Mouse (Mus musculus): ENCODE data around the gene Zyg11a. TPM values are rescaled to one million over a fixed set of nuclear protein-coding genes. Genes with fewer than 3 reads are reported as not detected.
"Not testable (repeated sequence)": the region's sequence is repeated elsewhere in the genome, so short reads cannot be mapped to it uniquely, and the experiment has no call there.

Zyg11a gene
- polyA plus RNA-seq, 1 experiment from 2014 or later: not detected

- Histone ChIP-seq H3K27ac (no peak overlapping the region), H3K4me2 (no peak overlapping the region), H3K4me1 (replicated peaks) (no peaks in the 10 kb centered on the region; the same call in 1 of the 2 replicates), H3K9ac (no peak overlapping the region), H3K36me3 (no peaks in the 10 kb centered on the region), H3K9me3 (no peaks in the 10 kb centered on the region), H3K4me3 (no peak overlapping the region), H3K27me3 (no peaks in the 10 kb centered on the region)
- ATAC-seq (ENCODE audit: low FRiP score): no peak
- WGBS: 70% methylated on average over 6 of the region's 6 CpGs
Observed at GRCm38 (mm10) chr4:108196277-108196855, 21.5 kb downstream of the Zyg11a start.

- peak overlapping the region; percentile 7; the same call in 1 of the 2 replicates for H3K4me3 ChIP-seq
Observed at GRCm38 (mm10) chr4:108192821-108193323, 25.0 kb downstream of the Zyg11a start.

GRCm38 (mm10) chr4:108182278-108182677 lies 35.6 kb downstream of the Zyg11a start:
- WGBS: 26% methylated on average over 1 of the region's 1 CpGs
- no peak for ATAC-seq (ENCODE audit: low FRiP score)
- no peak overlapping the region for H3K27ac ChIP-seq
- no peaks in the 10 kb centered on the region for H3K27me3 ChIP-seq
- H3K4me3 ChIP-seq: no peak overlapping the region
- no peak overlapping the region for H3K4me2 ChIP-seq
- H3K9me3 ChIP-seq: no peaks in the 10 kb centered on the region
- H3K9ac ChIP-seq: no peak overlapping the region
- H3K4me1 ChIP-seq (replicated peaks): no peaks in the 10 kb centered on the region
- H3K36me3 ChIP-seq: no peaks in the 10 kb centered on the region

More at GRCm38 (mm10) chr4:108192821-108193323, 25.0 kb downstream of the Zyg11a start:
- Histone ChIP-seq H3K27me3 (no peaks in the 10 kb centered on the region), H3K4me2 (peak overlapping the region; percentile 24; the same call in 1 of the 2 replicates), H3K9ac (no peak overlapping the region), H3K4me1 (replicated peaks) (no peaks in the 10 kb centered on the region; the same call in 1 of the 2 replicates), H3K36me3 (no peaks in the 10 kb centered on the region), H3K9me3 (no peaks in the 10 kb centered on the region), H3K27ac (0 out of 2 replicates have a peak overlapping the region, but pooled peaks have one; percentile 5)
- ATAC-seq (ENCODE audit: low FRiP score): no peak
- 75% methylated on average over 2 of the region's 2 CpGs for WGBS

- Histone ChIP-seq H3K4me3 (no peak overlapping the region), H3K4me2 (no peak overlapping the region), H3K27me3 (peaks cover 22% of the 10 kb centered on the region), H3K9me3 (no peaks in the 10 kb centered on the region), H3K27ac (no peak overlapping the region), H3K36me3 (no peaks in the 10 kb centered on the region), H3K9ac (no peak overlapping the region), H3K4me1 (replicated peaks) (peaks cover 7% of the 10 kb centered on the region)
- WGBS: 88% methylated on average over 6 of the region's 6 CpGs
- ATAC-seq (ENCODE audit: low FRiP score): no peak
Observed at GRCm38 (mm10) chr4:108168056-108168455, 49.8 kb downstream of the Zyg11a start.

- ATAC-seq (ENCODE audit: low FRiP score): no peak
- no peak overlapping the region for H3K9ac ChIP-seq
- H3K9me3 ChIP-seq: no peaks in the 10 kb centered on the region
- no peak overlapping the region for H3K4me3 ChIP-seq
- H3K27me3 ChIP-seq: peaks cover 22% of the 10 kb centered on the region
- WGBS: 92% methylated on average over 4 of the region's 4 CpGs
- no peaks in the 10 kb centered on the region for H3K36me3 ChIP-seq
- peaks cover 7% of the 10 kb centered on the region for H3K4me1 ChIP-seq (replicated peaks)
- no peak overlapping the region for H3K4me2 ChIP-seq
- H3K27ac ChIP-seq: no peak overlapping the region
Observed at GRCm38 (mm10) chr4:108166874-108167273, 51.0 kb downstream of the Zyg11a start.

GRCm38 (mm10) chr4:108165152-108165895 lies 52.5 kb downstream of the Zyg11a start, which contains the start of gene Echdc2:
Gene Echdc2, plus strand, starts transcription at chr4:108165437.
- Histone ChIP-seq H3K27ac (no peak within 1 kb of the TSS), H3K4me1 (replicated peaks) (peaks cover 7% of the 10 kb centered on the region), H3K9ac (peak within 1 kb of the TSS; percentile 79), H3K27me3 (peaks cover 22% of the 10 kb centered on the region), H3K4me2 (peak within 1 kb of the TSS; percentile 93), H3K4me3 (peak within 1 kb of the TSS; percentile 58), H3K36me3 (no peaks in the 10 kb centered on the region), H3K9me3 (no peaks in the 10 kb centered on the region)
- WGBS: under 1% methylated on average over 41 of the region's 43 CpGs
- 0 out of 2 replicates have a peak, but pooled peaks have one; percentile 54 for ATAC-seq (ENCODE audit: low FRiP score)

- H3K9me3 ChIP-seq: peaks cover 5% of the 10 kb centered on the region; the same call in 1 of the 2 replicates
- WGBS: 89% methylated on average over 3 of the region's 3 CpGs
- no peak overlapping the region for H3K27ac ChIP-seq
- H3K4me1 ChIP-seq (replicated peaks): peaks cover 7% of the 10 kb centered on the region
- ATAC-seq (ENCODE audit: low FRiP score): no peak
- no peak overlapping the region for H3K4me3 ChIP-seq
- no peaks in the 10 kb centered on the region for H3K36me3 ChIP-seq
- H3K27me3 ChIP-seq: peaks cover 22% of the 10 kb centered on the region
- H3K9ac ChIP-seq: no peak overlapping the region
- H3K4me2 ChIP-seq: no peak overlapping the region
Observed at GRCm38 (mm10) chr4:108163291-108163690, 54.6 kb downstream of the Zyg11a start.

GRCm38 (mm10) chr4:108161936-108162335 lies 55.9 kb downstream of the Zyg11a start:
- 91% methylated on average over 8 of the region's 8 CpGs for WGBS
- peaks cover 5% of the 10 kb centered on the region; the same call in 1 of the 2 replicates for H3K9me3 ChIP-seq
- no peak for ATAC-seq (ENCODE audit: low FRiP score)
- no peak overlapping the region for H3K4me3 ChIP-seq
- no peak overlapping the region for H3K9ac ChIP-seq
- peaks cover 7% of the 10 kb centered on the region for H3K4me1 ChIP-seq (replicated peaks)
- no peak overlapping the region for H3K27ac ChIP-seq
- H3K4me2 ChIP-seq: no peak overlapping the region
- H3K36me3 ChIP-seq: no peaks in the 10 kb centered on the region
- peaks cover 22% of the 10 kb centered on the region for H3K27me3 ChIP-seq

- peaks cover 11% of the 10 kb centered on the region; the same call in 1 of the 2 replicates for H3K9me3 ChIP-seq
- H3K4me3 ChIP-seq; H3K9ac ChIP-seq; H3K27me3 ChIP-seq; ATAC-seq (ENCODE audit: low FRiP score); H3K4me2 ChIP-seq; H3K27ac ChIP-seq; H3K4me1 ChIP-seq (replicated peaks); H3K36me3 ChIP-seq: not testable (repeated sequence)
- 73% methylated on average over 1 of the region's 1 CpGs for WGBS
Observed at GRCm38 (mm10) chr4:108155141-108155540, 62.7 kb downstream of the Zyg11a start.

GRCm38 (mm10) chr4:108145554-108145953 lies 72.3 kb downstream of the Zyg11a start:
- H3K27ac ChIP-seq; H3K4me2 ChIP-seq; H3K4me3 ChIP-seq; H3K4me1 ChIP-seq (replicated peaks); H3K9me3 ChIP-seq; H3K9ac ChIP-seq; H3K27me3 ChIP-seq; ATAC-seq (ENCODE audit: low FRiP score); H3K36me3 ChIP-seq: not testable (repeated sequence)
- WGBS: 33% methylated on average over 3 of the region's 3 CpGs

GRCm38 (mm10) chr4:108144880-108145279 lies 73.0 kb downstream of the Zyg11a start, which contains the start of gene Scp2:
Gene Scp2, minus strand, starts transcription at chr4:108144998.
- H3K36me3 ChIP-seq: no peaks in the 10 kb centered on the region
- 97% methylated on average over 1 of the region's 1 CpGs for WGBS
- no peaks in the 10 kb centered on the region for H3K4me1 ChIP-seq (replicated peaks)
- no peak within 1 kb of the TSS for H3K27ac ChIP-seq
- H3K9ac ChIP-seq: no peak within 1 kb of the TSS
- no peaks in the 10 kb centered on the region for H3K9me3 ChIP-seq
- no peaks in the 10 kb centered on the region for H3K27me3 ChIP-seq
- no peak within 1 kb of the TSS for H3K4me3 ChIP-seq
- no peak for ATAC-seq (ENCODE audit: low FRiP score)
- H3K4me2 ChIP-seq: no peak within 1 kb of the TSS

GRCm38 (mm10) chr4:108143778-108144177 lies 74.1 kb downstream of the Zyg11a start:
- H3K36me3 ChIP-seq: no peaks in the 10 kb centered on the region
- no peak for ATAC-seq (ENCODE audit: low FRiP score)

More at GRCm38 (mm10) chr4:108143778-108144177, 74.1 kb downstream of the Zyg11a start:
- no peaks in the 10 kb centered on the region for H3K9me3 ChIP-seq
- no peak overlapping the region for H3K4me3 ChIP-seq
- no peak overlapping the region for H3K9ac ChIP-seq
- H3K4me2 ChIP-seq: no peak overlapping the region
- H3K4me1 ChIP-seq (replicated peaks): no peaks in the 10 kb centered on the region
- no peak overlapping the region for H3K27ac ChIP-seq
- no peaks in the 10 kb centered on the region for H3K27me3 ChIP-seq
